Mouse (Mus musculus): Measurements from ENCODE around the gene Dclk2.

DNA sequence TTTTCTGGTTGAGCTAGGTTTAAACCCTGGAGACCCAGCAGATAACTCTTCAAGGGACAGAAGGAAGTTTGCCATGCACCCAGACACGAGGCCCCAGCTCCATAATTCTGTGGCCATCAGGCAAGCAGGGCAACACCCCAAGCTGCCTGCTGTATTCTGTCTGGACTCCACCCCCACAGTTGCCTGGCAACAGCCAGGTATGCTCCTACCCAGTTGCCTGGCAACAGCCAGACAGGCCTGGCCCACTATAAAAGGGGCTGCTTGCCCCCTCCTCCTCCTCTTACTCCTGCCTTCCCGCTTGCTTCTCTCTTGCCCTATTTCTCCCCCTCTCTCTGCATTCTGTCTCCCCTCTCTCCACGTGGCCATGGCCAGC is 57.7 kb downstream of the Dclk2 start:
- no peak for TF ChIP-seq POLR2A (IDR thresholded peaks at IDR 0.05; ENCODE audit: low read depth, low read length)
- TF ChIP-seq CTCF (conservative IDR thresholded peaks at IDR 0.05; ENCODE audit: insufficient read depth, insufficient read length, low read depth, low read length): no peak

Measured in kidney, adult 2 months (tissue).